Mouse (Mus musculus): ENCODE results near the gene Trp73. TPM values are rescaled to one million over a fixed set of nuclear protein-coding genes. Genes with fewer than 3 reads are reported as not detected.

Trp73 gene
- polyA plus RNA-seq, 1 experiment from 2014 or later = 0.04 TPM

DNA sequence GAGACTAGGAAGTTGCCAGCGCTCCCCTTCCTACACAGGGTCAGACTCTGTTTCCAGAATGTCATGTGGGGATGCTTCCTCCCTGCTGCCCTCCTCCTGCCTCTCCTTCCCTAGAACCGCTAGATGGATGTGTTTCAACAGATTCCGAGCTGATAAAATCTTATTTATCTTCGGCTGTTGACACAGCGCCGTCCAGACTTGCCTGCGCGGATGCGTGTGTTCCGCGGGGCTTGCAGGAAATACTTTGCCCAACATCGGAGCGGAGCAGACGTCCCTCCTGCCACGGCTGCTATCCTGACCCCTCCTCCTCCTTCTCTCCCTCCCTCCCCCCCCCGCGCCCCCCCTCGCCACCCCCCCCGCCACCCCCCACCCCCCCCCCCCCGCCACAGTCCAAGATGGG lies 68.5 kb downstream of the Trp73 start:
- ATAC-seq (ENCODE audit: insufficient number of reproducible peaks, low FRiP score) = no peak
- 2% methylated on average over 15 of the region's 20 CpGs for WGBS
- Histone ChIP-seq H3K4me2 (no peak overlapping the region), H3K27me3 (replicated peaks) (peaks cover 68% of the 10 kb centered on the region), H3K4me1 (replicated peaks) (no peaks in the 10 kb centered on the region), H3K4me3 (no peak overlapping the region), H3K9ac (no peak overlapping the region), H3K36me3 (no peaks in the 10 kb centered on the region), H3K27ac (ENCODE audit: poor library complexity, severe bottlenecking) (no peak overlapping the region), H3K9me3 (replicated peaks) (no peaks in the 10 kb centered on the region)

DNA sequence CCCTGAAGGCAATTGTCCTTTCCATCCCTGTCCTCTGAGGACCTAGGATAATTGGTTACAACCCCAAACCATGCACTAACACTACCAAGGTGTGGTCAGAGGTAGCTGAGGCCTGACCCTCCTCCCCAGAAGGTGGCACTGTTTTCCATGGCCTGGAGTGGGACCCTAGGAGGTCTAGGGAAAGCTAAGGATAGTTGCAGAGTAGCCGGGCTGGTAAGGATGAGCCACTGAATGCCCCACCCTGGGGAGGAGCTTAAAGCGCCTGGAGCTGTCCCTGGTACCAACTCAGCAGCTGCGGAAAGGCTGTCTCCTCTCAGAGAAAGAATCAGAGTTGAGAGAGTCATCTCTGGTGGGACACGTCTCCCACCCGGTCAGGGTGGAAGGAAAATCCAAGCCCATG lies 69.1 kb downstream of the Trp73 start:
- Histone ChIP-seq H3K9me3 (replicated peaks) (no peaks in the 10 kb centered on the region), H3K4me3 (no peak overlapping the region), H3K4me2 (no peak overlapping the region), H3K9ac (no peak overlapping the region), H3K27ac (ENCODE audit: poor library complexity, severe bottlenecking) (no peak overlapping the region), H3K4me1 (replicated peaks) (no peaks in the 10 kb centered on the region), H3K36me3 (no peaks in the 10 kb centered on the region), H3K27me3 (replicated peaks) (peaks cover 63% of the 10 kb centered on the region)
- no peak; the same call in 1 of the 2 replicates for ATAC-seq (ENCODE audit: insufficient number of reproducible peaks, low FRiP score)
- WGBS = under 1% methylated on average over 5 of the region's 5 CpGs

DNA sequence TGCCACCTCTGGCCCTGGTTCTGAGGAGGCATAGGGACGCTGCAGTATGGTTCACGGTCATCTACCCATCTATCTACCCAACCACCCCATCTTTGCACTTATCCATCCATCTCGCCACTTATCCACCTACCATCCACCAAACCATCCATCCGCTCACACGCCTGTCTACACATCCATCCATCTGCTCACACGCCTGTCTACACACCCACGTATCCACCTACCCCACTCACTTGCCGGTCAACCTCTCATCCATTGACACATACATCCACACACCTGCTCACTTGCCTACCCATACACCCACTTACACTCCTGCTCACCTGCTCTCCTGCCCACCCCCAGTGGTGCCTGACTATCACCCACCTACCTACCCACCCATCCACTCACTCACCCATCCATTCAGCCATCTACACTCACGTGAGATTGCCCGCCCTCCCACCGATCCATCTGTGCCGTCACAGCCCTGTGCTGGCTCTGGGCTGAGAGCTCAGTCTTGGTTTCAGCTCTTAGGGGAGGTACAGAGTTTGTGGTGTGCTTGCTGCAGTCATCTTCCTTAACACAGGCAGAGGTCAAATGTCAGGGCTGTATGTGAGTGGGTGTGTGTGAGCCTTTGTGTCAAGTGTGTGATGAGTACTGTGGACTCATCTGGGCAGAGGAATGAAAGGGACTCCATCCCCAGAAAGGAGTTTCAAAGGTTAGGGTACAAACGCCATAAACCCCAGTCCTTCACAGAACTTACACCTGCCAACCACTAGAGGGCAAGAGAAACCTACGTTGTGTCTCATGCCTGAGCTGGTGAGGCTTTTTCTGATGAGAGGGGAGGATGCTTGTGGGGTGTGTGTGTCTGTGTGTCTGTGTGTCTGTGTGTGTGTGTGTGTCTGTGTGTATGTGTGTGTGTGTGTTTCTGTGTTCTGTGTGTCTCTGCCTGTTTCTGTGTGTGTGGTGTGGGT lies 74.9 kb downstream of the Trp73 start:
- H3K9ac ChIP-seq = 0 out of 2 replicates have a peak overlapping the region, but pooled peaks have one; percentile 25
- H3K4me3 ChIP-seq = no peak overlapping the region
- no peaks in the 10 kb centered on the region for H3K4me1 ChIP-seq (replicated peaks)
- ATAC-seq (ENCODE audit: insufficient number of reproducible peaks, low FRiP score) = no peak
- H3K4me2 ChIP-seq = no peak overlapping the region
- H3K9me3 ChIP-seq (replicated peaks) = no peaks in the 10 kb centered on the region
- no peaks in the 10 kb centered on the region for H3K36me3 ChIP-seq
- H3K27me3 ChIP-seq (replicated peaks) = peaks cover 44% of the 10 kb centered on the region
- H3K27ac ChIP-seq (ENCODE audit: poor library complexity, severe bottlenecking) = no peak overlapping the region
- WGBS = 56% methylated on average over 14 of the region's 14 CpGs

DNA sequence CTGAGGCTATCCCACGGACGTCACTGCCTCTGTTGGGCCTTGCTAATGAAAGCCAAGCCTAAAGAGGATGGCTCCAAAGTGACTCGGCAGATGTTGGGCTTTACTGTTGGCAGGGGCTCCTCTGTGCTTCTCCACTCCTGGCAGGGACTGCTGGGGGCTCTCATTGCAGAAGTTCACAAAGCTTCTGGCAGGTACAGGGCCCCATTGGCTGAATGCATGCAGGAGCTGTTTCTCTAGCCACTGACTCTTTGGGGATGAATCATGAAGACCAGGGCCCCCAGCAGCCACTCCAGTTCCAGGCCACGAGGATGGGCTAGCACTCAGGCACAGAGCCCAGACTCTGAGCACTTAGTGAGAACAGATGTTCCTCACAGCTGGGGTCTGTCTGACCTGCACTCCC lies 82.3 kb downstream of the Trp73 start:
- H3K4me1 ChIP-seq (replicated peaks) = no peaks in the 10 kb centered on the region
- no peaks in the 10 kb centered on the region for H3K36me3 ChIP-seq
- no peak overlapping the region for H3K9ac ChIP-seq
- 55% methylated on average over 4 of the region's 4 CpGs for WGBS
- peaks cover 50% of the 10 kb centered on the region for H3K27me3 ChIP-seq (replicated peaks)
- no peak overlapping the region for H3K4me2 ChIP-seq
- no peak for ATAC-seq (ENCODE audit: insufficient number of reproducible peaks, low FRiP score)
- no peak overlapping the region for H3K4me3 ChIP-seq
- no peak overlapping the region for H3K27ac ChIP-seq (ENCODE audit: poor library complexity, severe bottlenecking)
- no peaks in the 10 kb centered on the region for H3K9me3 ChIP-seq (replicated peaks)

DNA sequence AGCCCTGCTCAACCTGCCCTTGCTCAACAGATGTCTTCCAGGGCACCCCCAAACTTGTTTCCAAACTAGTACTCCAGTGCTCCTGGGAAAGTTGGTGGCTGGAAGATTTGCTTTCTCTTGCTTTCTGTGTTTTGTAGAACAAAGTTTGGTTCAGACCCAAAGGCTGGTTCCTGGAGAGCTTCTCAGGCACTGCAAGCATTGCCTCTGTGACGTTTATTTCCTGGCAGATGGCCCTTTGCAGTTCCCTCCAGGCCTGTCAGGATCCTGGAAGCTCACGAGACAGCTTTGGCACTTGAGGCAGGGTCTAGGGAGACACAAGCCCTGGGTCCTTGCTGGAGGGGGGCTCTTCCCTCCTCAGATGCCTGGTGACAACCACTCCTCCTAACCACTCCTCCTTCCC lies 83.3 kb downstream of the Trp73 start:
- ATAC-seq (ENCODE audit: insufficient number of reproducible peaks, low FRiP score) = no peak
- H3K4me3 ChIP-seq = no peak overlapping the region
- no peak overlapping the region for H3K27ac ChIP-seq (ENCODE audit: poor library complexity, severe bottlenecking)
- no peaks in the 10 kb centered on the region for H3K4me1 ChIP-seq (replicated peaks)
- no peak overlapping the region for H3K4me2 ChIP-seq
- H3K9ac ChIP-seq = no peak overlapping the region
- H3K9me3 ChIP-seq (replicated peaks) = no peaks in the 10 kb centered on the region
- peaks cover 42% of the 10 kb centered on the region for H3K27me3 ChIP-seq (replicated peaks)
- no peaks in the 10 kb centered on the region for H3K36me3 ChIP-seq
- 24% methylated on average over 2 of the region's 2 CpGs for WGBS

DNA sequence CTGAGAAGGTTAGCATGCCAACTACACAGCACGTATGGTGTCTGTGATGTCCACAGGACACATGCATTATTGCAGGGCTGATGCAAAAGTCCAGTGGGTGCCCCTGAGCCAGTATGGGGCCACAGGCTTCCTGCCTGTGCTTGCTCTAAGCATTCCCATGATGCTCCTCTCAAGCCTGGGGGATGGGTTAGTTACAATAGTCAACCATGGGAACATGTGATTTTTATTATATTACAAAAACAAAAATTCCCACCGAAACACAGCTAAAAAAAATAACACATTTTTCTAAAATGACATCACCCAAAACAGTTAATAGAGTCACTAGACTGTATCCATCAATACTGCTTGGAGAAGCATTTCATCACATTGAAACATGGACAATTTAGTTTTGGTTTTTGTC lies 84.0 kb downstream of the Trp73 start:
- no peaks in the 10 kb centered on the region for H3K9me3 ChIP-seq (replicated peaks)
- H3K4me2 ChIP-seq = no peak overlapping the region
- H3K27me3 ChIP-seq (replicated peaks) = peaks cover 36% of the 10 kb centered on the region; the same call in 1 of the 2 replicates
- no peak overlapping the region for H3K9ac ChIP-seq
- H3K4me1 ChIP-seq (replicated peaks) = no peaks in the 10 kb centered on the region
- no peaks in the 10 kb centered on the region for H3K36me3 ChIP-seq
- ATAC-seq (ENCODE audit: insufficient number of reproducible peaks, low FRiP score) = no peak
- no peak overlapping the region for H3K4me3 ChIP-seq
- 66% methylated on average over 2 of the region's 2 CpGs for WGBS
- no peak overlapping the region for H3K27ac ChIP-seq (ENCODE audit: poor library complexity, severe bottlenecking)

DNA sequence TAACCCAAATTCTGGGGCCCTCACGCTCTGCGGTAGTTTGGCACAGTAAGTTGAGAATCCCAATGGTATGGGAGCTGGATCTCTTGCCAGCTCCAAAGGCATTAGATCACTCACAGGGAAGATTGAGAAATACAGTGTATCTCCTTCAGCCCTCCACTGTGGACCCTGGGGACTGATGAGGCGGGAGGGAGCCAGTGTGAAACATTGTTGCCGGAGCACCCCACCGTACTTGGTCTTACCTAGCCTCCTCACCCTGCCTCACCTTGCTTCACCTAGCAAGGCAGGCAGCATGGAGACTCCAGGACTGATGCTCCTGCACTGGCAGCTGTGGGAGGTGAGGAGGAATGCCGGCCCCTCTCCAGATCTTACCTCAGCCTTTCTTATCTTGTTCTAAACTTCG lies 84.5 kb downstream of the Trp73 start:
- no peak for ATAC-seq (ENCODE audit: insufficient number of reproducible peaks, low FRiP score)
- 77% methylated on average over 7 of the region's 7 CpGs for WGBS

DNA sequence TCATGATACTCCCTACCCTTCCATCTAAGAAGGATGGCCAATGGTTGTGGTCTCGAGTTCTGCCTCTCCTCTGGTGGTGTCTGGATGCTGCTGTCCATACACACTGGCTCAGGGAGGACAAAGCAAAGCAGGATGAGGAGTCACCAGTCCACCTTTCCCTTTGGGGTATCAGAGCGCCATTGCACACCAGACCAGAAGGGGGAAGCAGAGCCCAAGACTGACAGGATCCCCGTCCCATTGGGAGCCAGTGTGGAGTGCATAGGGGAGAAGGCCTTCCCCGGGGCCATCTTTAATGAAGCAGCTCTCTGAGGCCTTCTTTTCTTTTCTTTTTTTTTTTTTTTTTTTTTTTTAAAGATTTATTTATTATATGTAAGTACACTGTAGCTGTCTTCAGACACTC lies 86.9 kb downstream of the Trp73 start:
- ATAC-seq (ENCODE audit: insufficient number of reproducible peaks, low FRiP score) = no peak
- Histone ChIP-seq H3K36me3 (no peaks in the 10 kb centered on the region), H3K4me3 (no peak overlapping the region), H3K4me1 (replicated peaks) (no peaks in the 10 kb centered on the region), H3K27ac (ENCODE audit: poor library complexity, severe bottlenecking) (no peak overlapping the region), H3K27me3 (replicated peaks) (peaks cover 20% of the 10 kb centered on the region; the same call in 1 of the 2 replicates), H3K4me2 (no peak overlapping the region), H3K9me3 (replicated peaks) (no peaks in the 10 kb centered on the region), H3K9ac (no peak overlapping the region)
- 43% methylated on average over 4 of the region's 4 CpGs for WGBS

More for the DNA sequence above, 84.5 kb downstream of the Trp73 start:
- Histone ChIP-seq H3K36me3 (no peaks in the 10 kb centered on the region), H3K9ac (no peak overlapping the region), H3K4me3 (no peak overlapping the region), H3K4me2 (no peak overlapping the region), H3K4me1 (replicated peaks) (no peaks in the 10 kb centered on the region), H3K27me3 (replicated peaks) (peaks cover 35% of the 10 kb centered on the region; the same call in 1 of the 2 replicates), H3K9me3 (replicated peaks) (no peaks in the 10 kb centered on the region), H3K27ac (ENCODE audit: poor library complexity, severe bottlenecking) (no peak overlapping the region)

DNA sequence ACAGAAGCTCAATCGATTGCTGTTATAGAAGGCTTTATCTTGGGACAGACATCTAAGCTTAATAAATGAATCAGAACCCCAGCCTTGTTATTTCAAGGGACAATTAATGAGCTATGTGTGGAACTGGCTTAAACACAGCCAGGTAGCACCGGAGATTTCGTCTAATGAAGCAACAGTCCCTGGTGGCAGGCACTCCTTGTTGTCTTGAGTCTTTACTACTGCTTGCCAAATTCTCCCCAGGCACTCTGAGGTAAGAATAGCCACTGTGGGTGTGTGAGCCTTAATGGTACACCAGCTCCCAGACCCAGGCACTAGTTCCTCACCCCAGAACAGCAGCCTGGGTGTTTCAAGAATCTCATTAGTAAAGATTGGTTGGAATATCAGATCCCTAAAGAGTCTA lies 88.6 kb downstream of the Trp73 start:
- H3K27ac ChIP-seq (ENCODE audit: poor library complexity, severe bottlenecking) = no peak overlapping the region
- H3K4me3 ChIP-seq = no peak overlapping the region
- no peak overlapping the region for H3K4me2 ChIP-seq
- no peaks in the 10 kb centered on the region for H3K9me3 ChIP-seq (replicated peaks)
- no peak overlapping the region for H3K9ac ChIP-seq
- H3K4me1 ChIP-seq (replicated peaks) = no peaks in the 10 kb centered on the region
- no peak for ATAC-seq (ENCODE audit: insufficient number of reproducible peaks, low FRiP score)
- 84% methylated on average over 3 of the region's 3 CpGs for WGBS
- H3K36me3 ChIP-seq = no peaks in the 10 kb centered on the region
- peaks cover 16% of the 10 kb centered on the region; the same call in 1 of the 2 replicates for H3K27me3 ChIP-seq (replicated peaks)

DNA sequence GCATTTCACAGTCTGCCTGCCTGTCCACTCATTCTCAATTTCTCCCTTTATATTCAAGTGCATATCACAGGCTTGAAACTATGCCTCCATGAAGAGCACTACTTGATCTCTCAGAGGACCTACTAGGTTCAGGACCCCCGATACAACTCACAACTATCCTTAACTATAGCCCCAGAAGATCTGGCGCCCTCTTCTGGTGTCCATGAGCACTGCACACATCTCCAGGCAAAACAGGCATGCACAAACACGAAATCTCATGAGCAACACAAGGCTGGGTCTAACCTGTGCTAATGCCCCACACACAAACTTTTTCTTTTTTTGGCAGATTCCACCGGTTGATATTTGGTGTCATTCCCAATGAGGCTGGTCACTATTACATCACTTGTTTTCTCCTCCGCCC lies 94.2 kb downstream of the Trp73 start:
- no peaks in the 10 kb centered on the region for H3K4me1 ChIP-seq (replicated peaks)
- H3K4me2 ChIP-seq = no peak overlapping the region
- H3K36me3 ChIP-seq = no peaks in the 10 kb centered on the region
- WGBS = 61% methylated on average over 5 of the region's 5 CpGs
- no peak overlapping the region for H3K4me3 ChIP-seq
- peaks cover 2% of the 10 kb centered on the region; the same call in 1 of the 2 replicates for H3K9me3 ChIP-seq (replicated peaks)
- H3K9ac ChIP-seq = no peak overlapping the region
- no peak for ATAC-seq (ENCODE audit: insufficient number of reproducible peaks, low FRiP score)
- H3K27ac ChIP-seq (ENCODE audit: poor library complexity, severe bottlenecking) = no peak overlapping the region
- peaks cover 24% of the 10 kb centered on the region; the same call in 1 of the 2 replicates for H3K27me3 ChIP-seq (replicated peaks)

DNA sequence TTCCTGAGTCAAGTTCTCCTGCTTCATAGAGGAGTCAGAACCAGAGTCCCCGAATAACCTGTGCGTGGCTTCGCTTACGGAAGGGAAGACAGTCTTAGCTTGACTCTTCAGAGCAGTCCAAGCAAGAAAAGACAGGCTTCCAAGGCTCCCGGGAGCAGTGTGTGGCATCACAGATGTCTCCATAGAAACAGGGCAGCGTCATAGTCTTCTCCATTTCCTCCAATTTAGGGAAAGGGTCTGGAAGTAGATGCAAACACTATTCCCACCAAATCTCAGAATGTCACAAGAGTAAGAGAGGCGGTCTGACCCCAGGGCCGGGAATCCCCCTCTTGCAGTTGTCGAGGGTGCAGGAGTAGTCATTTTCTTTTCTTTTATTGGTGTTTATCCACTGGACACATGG lies 97.4 kb downstream of the Trp73 start, which contains the start of gene Ccdc27:
TSS of gene Ccdc27 (minus strand) at position 101 of the 400 bp plus-strand sequence.
- ATAC-seq (ENCODE audit: insufficient number of reproducible peaks, low FRiP score) = no peak
- Histone ChIP-seq H3K36me3 (no peaks in the 10 kb centered on the region), H3K4me3 (no peak within 1 kb of the TSS), H3K27me3 (replicated peaks) (peaks cover 22% of the 10 kb centered on the region), H3K4me2 (no peak within 1 kb of the TSS), H3K9me3 (replicated peaks) (peaks cover 2% of the 10 kb centered on the region; the same call in 1 of the 2 replicates), H3K27ac (ENCODE audit: poor library complexity, severe bottlenecking) (no peak within 1 kb of the TSS), H3K9ac (no peak within 1 kb of the TSS), H3K4me1 (replicated peaks) (no peaks in the 10 kb centered on the region)
- 80% methylated on average over 9 of the region's 9 CpGs for WGBS

All from heart, embryonic 12.5 days (tissue).